Mouse (Mus musculus) G1E (cell line): ENCODE measurements around the gene Cap2.

ENCODE experiments used
- CTCF ChIP-seq: IDR thresholded peaks from 2 replicates; pipeline ENCODE4 v1.5.1; 2012; ENCODE audit warnings: low read depth, low read length, inconsistent platforms, mixed read lengths
- GATA1 ChIP-seq: IDR thresholded peaks from 2 replicates; pipeline ENCODE4 v1.6.1; 2012; ENCODE audit warnings: borderline replicate concordance, low read length, inconsistent platforms, mixed read lengths

DNA sequence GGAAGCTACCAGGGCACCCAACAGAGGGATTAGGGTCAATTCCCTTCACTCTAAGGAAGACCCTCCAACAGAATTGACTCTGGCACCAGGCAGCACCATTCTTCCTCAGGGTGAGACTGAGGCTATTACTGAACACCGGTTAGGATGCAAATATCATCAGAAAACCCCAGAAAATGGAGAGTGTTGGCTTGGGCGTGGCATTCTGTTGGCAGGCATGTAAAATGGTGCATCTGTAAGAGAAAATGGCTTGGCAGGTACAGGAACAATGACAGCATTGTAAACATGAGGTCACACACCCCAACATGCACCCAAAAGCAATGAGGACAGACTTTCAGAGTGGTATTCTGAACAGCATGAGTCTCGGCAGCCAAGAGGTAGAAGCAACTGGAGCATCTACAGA is 30.0 kb downstream of the Cap2 start:
- TF ChIP-seq CTCF (no peak), GATA1 (no peak)
